Mouse (Mus musculus) layer of hippocampus, adult 18-20 months (tissue): ENCODE measurements around the gene Dctn3. TPM values are rescaled to one million over a fixed set of nuclear protein-coding genes. Genes with fewer than 3 reads are reported as not detected.
A peak's percentile ranks its signal among the peaks of the same experiment; 100 is the strongest.

ENCODE experiments used
- DNase-seq, 2 experiments: peaks; one replicate each; pipeline ENCODE4 v3.0.0; 2022; ENCODE audit warnings: low spot score in 2 of 2
- total RNA-seq, 2 experiments: library from RNA; stranded (reverse); gene quantifications; 2 replicates each; pipeline ENCODE4 v1.2.3; 2021

The Dctn3 gene
- total RNA-seq, 2 experiments from 2014 or later = 150 to 151 TPM

- peak in 1 of 2 experiments; percentile 15 for DNase-seq
Observed at GRCm38 (mm10) chr4:41676248-41677005, 46.5 kb downstream of the Dctn3 start.

- DNase-seq = no peak
Observed at GRCm38 (mm10) chr4:41673186-41673585, 49.8 kb downstream of the Dctn3 start.

GRCm38 (mm10) chr4:41672522-41672963, 50.4 kb downstream of the Dctn3 start:
- DNase-seq = no peak

GRCm38 (mm10) chr4:41671963-41672480, 50.9 kb downstream of the Dctn3 start:
- no peak for DNase-seq

GRCm38 (mm10) chr4:41671500-41671899, 51.5 kb downstream of the Dctn3 start:
- DNase-seq = no peak

GRCm38 (mm10) chr4:41670836-41671235, 52.1 kb downstream of the Dctn3 start:
- DNase-seq = no peak

GRCm38 (mm10) chr4:41666646-41667045, 56.3 kb downstream of the Dctn3 start:
- DNase-seq = no peak

GRCm38 (mm10) chr4:41665009-41665675, 57.8 kb downstream of the Dctn3 start:
- no peak for DNase-seq

Other genes with a start within 250 kb of the Dctn3 start
- 10 to 100 TPM; 29.0 to 29.3 TPM for gene AI464131, start 220.1 kb downstream of the Dctn3 start, total RNA-seq
- gene 1110017D15Rik, start 205.8 kb downstream of the Dctn3 start, total RNA-seq = 1 to 10 TPM; 4.5 to 7.0 TPM
- gene Fam219a, start 153.6 kb downstream of the Dctn3 start, total RNA-seq = 100 to 1,000 TPM; 159 to 163 TPM
- 1 to 10 TPM; 7.8 to 9.0 TPM for gene Dnaic1, start 153.4 kb downstream of the Dctn3 start, total RNA-seq
- 10 to 100 TPM; 61.9 to 65.0 TPM for gene Enho, start 82.8 kb downstream of the Dctn3 start, total RNA-seq
- gene Cntfr, start 26.1 kb downstream of the Dctn3 start, total RNA-seq = 100 to 1,000 TPM; 110 to 113 TPM
- 10 to 100 TPM; 35.5 to 37.0 TPM for gene Il11ra1, start 23.2 kb downstream of the Dctn3 start, total RNA-seq
- gene Rpp25l, start 9.6 kb downstream of the Dctn3 start, total RNA-seq = 10 to 100 TPM; 36.0 to 39.0 TPM
- not detected for gene Arid3c, start 8.0 kb upstream of the Dctn3 start, total RNA-seq
- gene Galt, start 32.1 kb upstream of the Dctn3 start, total RNA-seq = 10 to 100 TPM; 52.2 to 54.3 TPM
- gene Sigmar1, start 33.0 kb upstream of the Dctn3 start, total RNA-seq = 10 to 100 TPM; 36.9 to 44.0 TPM
- gene Ccl27a, start 51.1 kb upstream of the Dctn3 start, total RNA-seq = 100 to 1,000 TPM; 125 to 135 TPM
- gene Gm21541, start 180.4 kb upstream of the Dctn3 start, total RNA-seq = not detected
- gene Gm20878, start 218.4 kb upstream of the Dctn3 start, total RNA-seq = 10 to 100 TPM; 17.1 to 17.4 TPM
- gene Fam205a4, start 242.9 kb upstream of the Dctn3 start, total RNA-seq = 1 to 10 TPM; 1.8 to 2.1 TPM